Mouse (Mus musculus) liver, embryonic 15.5 days (tissue): ENCODE measurements at regions not wholly inside any gene's neighbourhood (a gene's known extent, or its start where the extent isn't known, plus 50 kb on each side); places are given as distances from the start of the nearest gene placed in this dataset.

Source experiments
- ATAC-seq: fragments of 200-750 bp; cut with Nextera tagmentation; 2 replicates; pipeline ENCODE4 v1.8.0; 2017; ENCODE audit warnings: moderate number of reproducible peaks, mild to moderate bottlenecking, moderate library complexity; ENCODE audit not compliant: insufficient read depth
- H3K27ac ChIP-seq: fragments of 300-500 bp; sonication (generic); replicated peaks from 2 replicates; pipeline ENCODE4 v1.5.1; 2015; ENCODE audit warnings: mild to moderate bottlenecking, inconsistent platforms
- H3K27me3 ChIP-seq: fragments of 300-500 bp; sonication (generic); 2 replicates; pipeline ENCODE4 v1.6.1; 2015; ENCODE audit warnings: mild to moderate bottlenecking, inconsistent platforms
- H3K36me3 ChIP-seq: fragments of 300-500 bp; sonication (generic); replicated peaks from 2 replicates; pipeline ENCODE4 v1.6.1; 2015; ENCODE audit warnings: moderate library complexity, mild to moderate bottlenecking, inconsistent platforms
- H3K4me1 ChIP-seq: fragments of 300-500 bp; sonication (generic); replicated peaks from 2 replicates; pipeline ENCODE4 v1.6.1; 2015; ENCODE audit warnings: inconsistent platforms
- H3K4me2 ChIP-seq: fragments of 300-500 bp; sonication (generic); 2 replicates; pipeline ENCODE4 v1.6.1; 2015; ENCODE audit warnings: moderate library complexity, mild to moderate bottlenecking, inconsistent platforms
- H3K4me3 ChIP-seq: fragments of 300-500 bp; sonication (generic); replicated peaks from 2 replicates; pipeline ENCODE4 v1.5.1; 2015; ENCODE audit warnings: mild to moderate bottlenecking, inconsistent platforms
- H3K9ac ChIP-seq: fragments of 300-500 bp; sonication (generic); 2 replicates; pipeline ENCODE4 v1.6.1; 2015; ENCODE audit warnings: moderate library complexity, mild to moderate bottlenecking, inconsistent platforms
- H3K9me3 ChIP-seq: fragments of 300-500 bp; sonication (generic); replicated peaks from 2 replicates; pipeline ENCODE4 v1.6.1; 2016; ENCODE audit warnings: inconsistent platforms
- WGBS: fragments of 180-500 bp; shearing (Covaris S2); methylation state at CpG from one replicate; pipeline ENCODE4 v1.1.7; 2015; ENCODE audit warnings: mixed read lengths; ENCODE audit not compliant: insufficient replicate concordance; 5-methylcytosine and 5-hydroxymethylcytosine counted together

DNA sequence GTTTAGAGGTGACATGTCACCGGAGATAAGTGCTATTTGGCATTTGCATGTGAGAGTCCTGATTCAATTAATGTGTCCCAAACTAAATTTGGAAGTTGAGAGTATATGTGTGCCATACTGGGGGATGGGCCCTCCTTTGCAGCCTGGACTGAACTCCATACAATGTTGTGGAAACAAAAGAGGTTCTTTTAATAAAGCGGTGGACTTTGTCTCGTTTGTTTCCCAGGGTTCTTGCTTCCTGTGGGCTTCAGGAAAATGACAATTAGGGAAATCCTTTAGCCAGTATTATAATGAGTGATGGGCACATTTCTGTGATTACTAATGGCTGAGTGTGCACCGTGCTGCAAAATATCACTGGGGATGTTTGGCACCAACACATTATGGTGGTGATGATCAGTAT, 167.9 kb downstream of the Cd83 start:
- H3K27me3 ChIP-seq: no peaks in the 10 kb centered on the region
- WGBS: 38% methylated on average over 4 of the region's 4 CpGs
- no peaks in the 10 kb centered on the region for H3K9me3 ChIP-seq
- H3K36me3 ChIP-seq: no peaks in the 10 kb centered on the region
- no peak overlapping the region for H3K9ac ChIP-seq
- no peak overlapping the region for H3K27ac ChIP-seq
- ATAC-seq: no peak
- H3K4me3 ChIP-seq: no peak overlapping the region
- H3K4me2 ChIP-seq: no peak overlapping the region
- H3K4me1 ChIP-seq: no peaks in the 10 kb centered on the region

DNA sequence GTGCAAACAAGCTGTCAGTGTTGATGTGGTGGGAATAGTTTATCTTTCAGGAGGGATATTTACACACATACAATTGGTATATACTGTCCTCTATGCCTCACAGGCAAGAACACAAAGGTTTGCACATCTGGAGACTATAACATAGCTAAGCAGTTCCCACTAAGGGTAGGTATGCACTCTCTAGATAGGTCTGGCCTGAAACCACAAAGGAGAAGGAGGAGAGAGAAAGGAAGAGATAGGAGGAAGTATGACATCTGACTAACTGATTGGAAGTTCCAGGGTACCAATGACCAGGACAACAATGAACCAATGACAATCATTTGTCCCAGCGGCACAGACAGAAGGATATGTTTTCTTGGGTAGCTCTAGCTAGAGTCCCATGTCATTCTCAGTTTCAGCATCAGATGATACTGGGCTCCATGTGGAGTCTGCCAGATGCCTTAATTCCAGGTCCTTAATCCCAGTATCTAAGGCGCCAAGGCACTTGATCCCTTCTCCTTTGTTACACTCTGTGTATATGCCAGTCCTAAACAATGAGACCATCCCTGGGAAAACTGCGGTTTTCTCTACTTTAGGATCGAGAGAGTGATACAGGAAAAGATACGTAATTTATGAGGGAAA, 168.5 kb downstream of the Cd83 start:
- ATAC-seq: no peak
- Histone ChIP-seq H3K4me1 (no peaks in the 10 kb centered on the region), H3K9me3 (no peaks in the 10 kb centered on the region), H3K27me3 (no peaks in the 10 kb centered on the region), H3K4me3 (no peak overlapping the region), H3K9ac (no peak overlapping the region), H3K36me3 (no peaks in the 10 kb centered on the region), H3K27ac (no peak overlapping the region), H3K4me2 (no peak overlapping the region)
- 47% methylated on average over 5 of the region's 5 CpGs for WGBS

DNA sequence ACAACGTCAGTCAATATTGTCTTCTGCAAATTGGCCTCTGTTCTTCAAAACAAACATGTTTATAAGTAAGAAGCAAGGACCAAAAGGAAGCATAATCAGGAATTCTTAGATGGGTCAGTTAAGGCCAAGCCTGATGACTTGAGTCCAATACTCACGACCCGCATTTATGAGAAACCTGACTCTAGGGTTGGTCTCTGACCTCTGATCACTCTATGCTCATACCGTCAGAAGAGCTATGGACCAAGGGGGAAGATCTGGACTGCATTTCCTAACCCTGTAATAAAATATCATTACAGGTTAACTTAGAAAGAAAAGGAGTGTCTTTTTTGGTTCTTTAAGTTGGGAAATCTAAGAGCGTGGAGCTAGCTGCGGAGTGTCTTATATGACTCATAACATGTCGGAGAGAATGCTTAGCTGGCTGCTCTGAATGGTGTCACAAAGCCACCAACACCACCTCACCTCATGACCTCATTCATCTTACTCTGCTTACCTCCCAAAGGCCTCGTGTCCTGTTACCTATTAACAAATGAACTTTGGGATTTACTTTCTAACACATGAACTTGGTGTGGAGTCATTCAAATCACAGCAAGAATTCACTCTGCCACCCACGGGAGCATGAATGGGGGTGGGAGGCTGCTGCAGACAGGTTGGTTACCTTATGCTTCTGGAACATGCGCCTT, 170.3 kb downstream of the Cd83 start:
- no peaks in the 10 kb centered on the region for H3K36me3 ChIP-seq
- WGBS: 64% methylated on average over 10 of the region's 10 CpGs
- no peaks in the 10 kb centered on the region for H3K4me1 ChIP-seq
- H3K9ac ChIP-seq: no peak overlapping the region
- no peak overlapping the region for H3K4me3 ChIP-seq
- no peak overlapping the region for H3K4me2 ChIP-seq
- H3K27me3 ChIP-seq: no peaks in the 10 kb centered on the region
- ATAC-seq: peak; percentile 44; the same call in 1 of the 2 replicates
- H3K9me3 ChIP-seq: no peaks in the 10 kb centered on the region
- H3K27ac ChIP-seq: no peak overlapping the region

GRCm38 (mm10) chr13:43957046-43957445, 172.5 kb downstream of the Cd83 start:
- Histone ChIP-seq H3K9me3 (no peaks in the 10 kb centered on the region), H3K9ac (no peak overlapping the region), H3K4me1 (no peaks in the 10 kb centered on the region), H3K4me2 (no peak overlapping the region), H3K27me3 (no peaks in the 10 kb centered on the region), H3K36me3 (no peaks in the 10 kb centered on the region), H3K27ac (no peak overlapping the region), H3K4me3 (no peak overlapping the region)
- no peak for ATAC-seq
- 46% methylated on average over 2 of the region's 2 CpGs for WGBS

DNA sequence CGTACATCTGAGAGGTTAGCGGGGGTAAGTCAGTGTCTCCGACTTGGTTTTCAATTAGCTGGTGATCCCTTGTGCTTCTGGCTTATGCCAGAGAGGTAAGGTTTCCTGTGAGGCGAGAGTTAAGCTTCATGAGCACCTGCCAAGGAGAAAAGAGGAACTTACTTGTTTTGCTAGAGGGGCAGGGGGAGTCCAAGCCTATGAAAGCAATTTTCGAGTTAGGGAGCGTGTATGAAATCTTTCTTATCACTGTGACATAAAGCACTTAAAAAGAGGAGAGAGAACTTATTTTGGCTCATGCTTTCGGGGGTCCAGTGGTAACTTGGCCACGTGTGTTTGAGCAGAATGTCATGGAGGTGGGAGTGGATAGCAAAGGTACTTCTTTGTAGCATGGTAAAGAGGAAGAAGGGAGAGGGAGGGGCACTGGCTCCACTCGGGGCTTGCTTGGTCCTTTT, 174.6 kb downstream of the Cd83 start:
- no peaks in the 10 kb centered on the region for H3K9me3 ChIP-seq
- ATAC-seq: no peak
- H3K27me3 ChIP-seq: no peaks in the 10 kb centered on the region
- no peak overlapping the region for H3K4me3 ChIP-seq
- H3K9ac ChIP-seq: no peak overlapping the region
- WGBS: 23% methylated on average over 9 of the region's 9 CpGs
- no peaks in the 10 kb centered on the region for H3K4me1 ChIP-seq
- no peak overlapping the region for H3K4me2 ChIP-seq
- H3K36me3 ChIP-seq: no peaks in the 10 kb centered on the region
- H3K27ac ChIP-seq: no peak overlapping the region

GRCm38 (mm10) chr13:43961047-43961690, 176.6 kb downstream of the Cd83 start:
- Histone ChIP-seq H3K9me3 (no peaks in the 10 kb centered on the region), H3K4me2 (no peak overlapping the region), H3K36me3 (no peaks in the 10 kb centered on the region), H3K27me3 (no peaks in the 10 kb centered on the region), H3K4me3 (no peak overlapping the region), H3K27ac (no peak overlapping the region), H3K4me1 (no peaks in the 10 kb centered on the region), H3K9ac (no peak overlapping the region)
- no peak for ATAC-seq
- 55% methylated on average over 6 of the region's 6 CpGs for WGBS

GRCm38 (mm10) chr13:43961987-43962386, 177.4 kb downstream of the Cd83 start:
- H3K4me3 ChIP-seq: no peak overlapping the region
- no peaks in the 10 kb centered on the region for H3K4me1 ChIP-seq
- H3K27me3 ChIP-seq: no peaks in the 10 kb centered on the region
- H3K27ac ChIP-seq: no peak overlapping the region
- H3K36me3 ChIP-seq: no peaks in the 10 kb centered on the region
- no peak overlapping the region for H3K9ac ChIP-seq
- no peak overlapping the region for H3K4me2 ChIP-seq
- ATAC-seq: no peak
- H3K9me3 ChIP-seq: no peaks in the 10 kb centered on the region
- WGBS: 38% methylated on average over 3 of the region's 3 CpGs

GRCm38 (mm10) chr13:43963321-43963720, 178.7 kb downstream of the Cd83 start:
- no peaks in the 10 kb centered on the region for H3K4me1 ChIP-seq
- ATAC-seq: no peak
- H3K9ac ChIP-seq: no peak overlapping the region
- H3K27me3 ChIP-seq: no peaks in the 10 kb centered on the region
- no peaks in the 10 kb centered on the region for H3K36me3 ChIP-seq
- no peak overlapping the region for H3K4me2 ChIP-seq
- no peaks in the 10 kb centered on the region for H3K9me3 ChIP-seq
- H3K27ac ChIP-seq: no peak overlapping the region
- no peak overlapping the region for H3K4me3 ChIP-seq
- WGBS: 56% methylated on average over 3 of the region's 3 CpGs

DNA sequence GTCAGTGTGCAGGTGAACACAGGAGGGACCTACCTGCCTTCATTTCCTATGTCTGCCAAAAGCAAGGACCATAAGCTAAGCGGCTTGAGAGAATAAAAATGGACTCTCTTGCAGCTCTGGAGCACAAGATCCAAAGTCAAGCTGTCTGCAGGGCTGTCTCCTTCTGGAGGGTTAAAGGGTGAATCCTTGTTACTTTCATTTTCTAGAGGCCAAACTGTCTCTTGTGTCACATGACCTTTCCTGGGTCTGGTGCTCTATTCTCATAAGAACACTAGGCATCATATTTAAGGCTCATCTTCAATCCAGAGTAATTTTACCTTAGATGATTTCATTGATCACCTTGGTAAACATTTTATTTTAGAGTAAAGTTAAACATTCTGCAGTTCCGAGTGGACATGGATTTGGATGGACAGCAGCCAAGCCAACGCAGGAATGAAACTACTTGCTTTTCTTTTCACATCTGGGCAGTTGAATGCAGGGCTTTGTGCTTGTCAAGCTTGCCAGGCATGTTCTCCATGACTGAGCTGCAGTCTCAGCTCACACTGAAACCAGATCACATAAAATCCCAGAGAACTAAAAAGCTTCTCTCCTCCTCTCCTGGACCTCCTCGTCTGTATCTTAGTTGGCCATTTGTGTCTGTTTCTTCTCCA, 180.8 kb downstream of the Cd83 start:
- Histone ChIP-seq H3K4me2 (no peak overlapping the region), H3K4me1 (no peaks in the 10 kb centered on the region), H3K36me3 (no peaks in the 10 kb centered on the region), H3K4me3 (no peak overlapping the region), H3K9me3 (no peaks in the 10 kb centered on the region), H3K27me3 (no peaks in the 10 kb centered on the region), H3K9ac (no peak overlapping the region), H3K27ac (no peak overlapping the region)
- 44% methylated on average over 4 of the region's 4 CpGs for WGBS
- ATAC-seq: no peak

- Histone ChIP-seq H3K4me3 (no peak overlapping the region), H3K27me3 (no peaks in the 10 kb centered on the region), H3K9me3 (no peaks in the 10 kb centered on the region), H3K4me2 (no peak overlapping the region), H3K9ac (no peak overlapping the region), H3K4me1 (no peaks in the 10 kb centered on the region), H3K27ac (no peak overlapping the region), H3K36me3 (no peaks in the 10 kb centered on the region)
- no peak for ATAC-seq
- 51% methylated on average over 5 of the region's 5 CpGs for WGBS
Observed at GRCm38 (mm10) chr13:43967516-43967915, 182.9 kb downstream of the Cd83 start.

DNA sequence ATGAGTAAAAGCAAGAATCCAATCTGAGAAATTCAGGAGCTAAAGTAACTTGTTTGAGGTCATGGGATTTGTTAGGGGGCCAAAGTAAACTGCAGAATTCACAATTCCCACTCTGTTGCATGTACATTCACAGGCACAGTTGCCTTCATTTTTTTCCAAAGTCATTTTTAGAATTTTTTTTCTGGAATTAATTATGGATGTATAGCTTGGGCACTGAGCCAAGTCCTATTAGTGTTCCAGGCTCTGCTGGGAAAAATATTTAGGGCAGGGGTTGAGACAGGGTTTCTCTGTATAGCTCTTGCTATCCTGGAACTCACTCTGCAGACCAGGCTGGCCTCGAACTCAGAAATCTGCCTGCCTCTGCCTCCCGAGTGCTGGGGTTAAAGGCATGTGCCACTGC, 188.3 kb downstream of the Cd83 start:
- no peak overlapping the region for H3K27ac ChIP-seq
- H3K9me3 ChIP-seq: no peaks in the 10 kb centered on the region
- H3K4me2 ChIP-seq: no peak overlapping the region
- H3K36me3 ChIP-seq: no peaks in the 10 kb centered on the region
- no peaks in the 10 kb centered on the region for H3K27me3 ChIP-seq
- no peak overlapping the region for H3K9ac ChIP-seq
- 51% methylated on average over 2 of the region's 2 CpGs for WGBS
- no peak overlapping the region for H3K4me3 ChIP-seq
- no peak for ATAC-seq
- no peaks in the 10 kb centered on the region for H3K4me1 ChIP-seq
